Mouse (Mus musculus) heart, embryonic 13.5 days (tissue): ENCODE results near the gene Olfr103. TPM values are rescaled to one million over a fixed set of nuclear protein-coding genes. Genes with fewer than 3 reads are reported as not detected.

Experiments used
- ATAC-seq: fragments of 200-750 bp; cut with Nextera tagmentation; 2 replicates; pipeline ENCODE4 v1.8.0; 2017; ENCODE audit warnings: moderate TSS enrichment; ENCODE audit not compliant: insufficient number of reproducible peaks, low FRiP score, low TSS enrichment; ENCODE audit errors: extremely low read depth
- H3K27ac ChIP-seq: fragments of 300-500 bp; sonication (generic); replicated peaks from 2 replicates; pipeline ENCODE4 v1.5.1; 2015; ENCODE audit warnings: moderate library complexity, mild to moderate bottlenecking, inconsistent platforms
- H3K27me3 ChIP-seq: fragments of 300-500 bp; sonication (generic); replicated peaks from 2 replicates; pipeline ENCODE4 v1.6.1; 2015; ENCODE audit warnings: mild to moderate bottlenecking, inconsistent platforms
- H3K36me3 ChIP-seq: fragments of 300-500 bp; sonication (generic); 2 replicates; pipeline ENCODE4 v1.6.1; 2015; ENCODE audit warnings: mild to moderate bottlenecking, inconsistent platforms
- H3K4me1 ChIP-seq: fragments of 300-500 bp; sonication (generic); 2 replicates; pipeline ENCODE4 v1.6.1; 2015; ENCODE audit warnings: inconsistent platforms
- H3K4me2 ChIP-seq: fragments of 300-500 bp; sonication (generic); 2 replicates; pipeline ENCODE4 v1.6.1; 2015; ENCODE audit warnings: inconsistent platforms, mild to moderate bottlenecking, moderate library complexity
- H3K4me3 ChIP-seq: fragments of 300-500 bp; sonication (generic); 2 replicates; pipeline ENCODE4 v1.5.1; 2015; ENCODE audit warnings: moderate library complexity, mild to moderate bottlenecking, inconsistent platforms
- H3K9ac ChIP-seq: fragments of 300-500 bp; sonication (generic); 2 replicates; pipeline ENCODE4 v1.6.1; 2015; ENCODE audit warnings: inconsistent platforms, mild to moderate bottlenecking, moderate library complexity
- H3K9me3 ChIP-seq: fragments of 300-500 bp; sonication (generic); 2 replicates; pipeline ENCODE4 v1.6.1; 2016; ENCODE audit warnings: inconsistent platforms
- WGBS: fragments of 180-500 bp; shearing (Covaris S2); methylation state at CpG from one replicate; pipeline ENCODE4 v1.1.7; 2015; ENCODE audit warnings: mixed read lengths; 5-methylcytosine and 5-hydroxymethylcytosine counted together
- polyA plus RNA-seq: library from polyadenylated mRNA; unstranded; fragments of >200 nt; fragmentation: Nextera tagmentation; extraction: Ambion mirVana; gene quantifications from 2 replicates; pipeline ENCODE4 v1.2.1, GENCODE M21; 2015

The Olfr103 gene
- polyA plus RNA-seq, result not detected in 2 replicates

DNA sequence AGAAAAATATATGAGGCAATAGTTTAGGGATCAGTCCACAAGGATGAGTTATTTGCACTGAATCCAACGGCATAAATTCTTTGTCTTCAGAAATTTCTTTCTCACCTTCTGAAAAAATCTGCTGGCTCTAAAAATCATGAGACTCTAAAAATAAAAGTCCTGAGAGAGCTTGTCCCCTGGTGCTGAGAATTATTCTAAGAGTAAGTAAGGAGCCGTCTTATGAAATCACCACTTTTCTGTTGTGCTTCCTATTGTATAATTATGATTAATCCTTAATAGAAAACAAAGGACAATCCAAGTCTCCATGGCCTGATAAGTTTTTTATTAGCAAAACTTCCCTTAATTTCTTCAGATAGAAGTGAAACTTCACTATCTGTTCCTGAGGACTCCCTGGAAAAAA lies at the start of gene Olfr103:
Olfr103 (minus strand) TSS at position 101 of the 400 bp plus-strand sequence.
- Histone ChIP-seq H3K4me1 (no peaks in the 10 kb centered on the region), H3K4me3 (no peak within 1 kb of the TSS), H3K27me3 (no peaks in the 10 kb centered on the region), H3K27ac (no peak within 1 kb of the TSS), H3K9me3 (0 out of 2 replicates have a peak, but pooled peaks cover 4% of the 10 kb centered on the region), H3K36me3 (no peaks in the 10 kb centered on the region), H3K4me2 (no peak within 1 kb of the TSS), H3K9ac (no peak within 1 kb of the TSS)
- WGBS, result 75% methylated on average over 2 of the region's 2 CpGs
- ATAC-seq, result no peak

DNA sequence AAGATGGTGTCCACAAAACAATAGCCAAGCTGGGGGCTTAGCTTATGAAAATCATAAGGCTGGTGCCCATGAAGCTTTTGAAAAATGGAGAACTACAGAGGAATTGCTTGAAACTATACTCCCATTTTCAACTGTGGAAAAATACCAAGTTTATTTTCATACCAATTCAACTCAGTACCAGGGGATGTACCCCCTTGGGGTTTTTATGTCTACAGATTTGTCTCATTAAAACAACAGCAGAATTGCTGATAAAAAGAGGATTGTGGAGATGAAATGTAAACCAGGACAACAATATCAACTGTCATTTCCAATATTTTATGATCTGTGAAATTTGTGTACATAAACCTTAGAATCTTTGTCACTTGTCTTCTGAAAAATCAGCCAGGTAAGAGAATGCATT lies 39.2 kb upstream of the Olfr103 start, which contains the start of gene Olfr105-ps:
Olfr105-ps (plus strand) TSS at position 301 of the 400 bp plus-strand sequence.
- Histone ChIP-seq H3K27me3 (no peaks in the 10 kb centered on the region), H3K4me3 (no peak within 1 kb of the TSS), H3K4me1 (no peaks in the 10 kb centered on the region), H3K27ac (no peak within 1 kb of the TSS), H3K9me3 (no peaks in the 10 kb centered on the region), H3K4me2 (no peak within 1 kb of the TSS), H3K36me3 (no peaks in the 10 kb centered on the region), H3K9ac (no peak within 1 kb of the TSS)
- no peak for ATAC-seq

GRCm38 (mm10) chr17:37359282-37359681 lies 19.8 kb upstream of the Olfr103 start, which contains the start of gene Olfr104-ps:
Olfr104-ps (plus strand) TSS chr17:37359582.
- H3K4me3 ChIP-seq, result no peak within 1 kb of the TSS
- no peaks in the 10 kb centered on the region for H3K27me3 ChIP-seq
- peaks cover 6% of the 10 kb centered on the region; the same call in 1 of the 2 replicates for H3K9me3 ChIP-seq
- H3K4me2 ChIP-seq, result no peak within 1 kb of the TSS
- no peak within 1 kb of the TSS for H3K27ac ChIP-seq
- H3K4me1 ChIP-seq, result no peaks in the 10 kb centered on the region
- H3K9ac ChIP-seq, result no peak within 1 kb of the TSS
- no peak for ATAC-seq
- H3K36me3 ChIP-seq, result no peaks in the 10 kb centered on the region

- Histone ChIP-seq H3K9me3 (peaks cover 12% of the 10 kb centered on the region; the same call in 1 of the 2 replicates), H3K4me2 (no peak within 1 kb of the TSS), H3K4me3 (no peak within 1 kb of the TSS), H3K9ac (no peak within 1 kb of the TSS), H3K27me3 (no peaks in the 10 kb centered on the region), H3K4me1 (no peaks in the 10 kb centered on the region), H3K27ac (no peak within 1 kb of the TSS), H3K36me3 (no peaks in the 10 kb centered on the region)
- ATAC-seq, result no peak
Observed at GRCm38 (mm10) chr17:37316954-37317353, 22.5 kb downstream of the Olfr103 start, which contains the start of gene Olfr102. Olfr102 (minus strand) TSS chr17:37317054.

DNA sequence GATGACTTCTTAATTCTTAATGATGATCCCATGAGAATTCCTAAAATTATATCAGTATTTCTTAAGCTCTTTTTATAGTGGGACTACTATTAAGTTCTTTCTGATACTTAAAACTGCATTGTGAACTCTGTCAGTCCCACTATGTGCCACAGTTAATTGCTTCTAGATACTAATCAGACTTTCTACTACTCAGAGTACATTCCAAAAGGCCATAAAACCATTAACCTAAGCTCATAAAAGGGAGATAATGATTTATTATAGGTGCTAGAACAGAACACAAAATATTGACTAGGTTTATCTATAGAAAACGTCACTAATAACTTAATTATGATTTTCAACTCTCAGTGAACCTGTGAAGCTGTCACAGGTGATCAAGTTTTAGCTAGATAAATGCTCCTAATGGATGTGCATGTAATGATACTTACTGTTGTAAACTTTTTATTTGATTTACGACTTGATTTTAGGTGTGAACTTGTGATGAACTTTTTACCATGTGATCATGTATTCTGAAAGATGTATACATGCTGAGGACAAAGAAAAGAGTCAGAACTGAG lies 29.3 kb downstream of the Olfr103 start:
- H3K27me3 ChIP-seq, result no peaks in the 10 kb centered on the region

GRCm38 (mm10) chr17:37308483-37308882 lies 31.0 kb downstream of the Olfr103 start:
- no peak overlapping the region for H3K4me3 ChIP-seq
- no peak overlapping the region for H3K4me2 ChIP-seq
- H3K9me3 ChIP-seq, result no peaks in the 10 kb centered on the region
- H3K9ac ChIP-seq, result no peak overlapping the region
- 31% methylated on average over 4 of the region's 4 CpGs for WGBS
- ATAC-seq, result no peak
- H3K27ac ChIP-seq, result no peak overlapping the region
- H3K36me3 ChIP-seq, result no peaks in the 10 kb centered on the region
- no peaks in the 10 kb centered on the region for H3K4me1 ChIP-seq
- no peaks in the 10 kb centered on the region for H3K27me3 ChIP-seq

More for the DNA sequence above, 29.3 kb downstream of the Olfr103 start:
- H3K4me2 ChIP-seq, result no peak overlapping the region
- H3K9ac ChIP-seq, result no peak overlapping the region
- H3K4me1 ChIP-seq, result no peaks in the 10 kb centered on the region
- no peaks in the 10 kb centered on the region for H3K9me3 ChIP-seq
- no peak overlapping the region for H3K27ac ChIP-seq
- no peak overlapping the region for H3K4me3 ChIP-seq
- WGBS, result 33% methylated on average over 2 of the region's 2 CpGs
- ATAC-seq, result no peak
- H3K36me3 ChIP-seq, result no peaks in the 10 kb centered on the region

GRCm38 (mm10) chr17:37304213-37304612 lies 35.3 kb downstream of the Olfr103 start, which contains the start of gene Olfr101:
Olfr101 (minus strand) TSS chr17:37304313.
- H3K4me1 ChIP-seq, result no peaks in the 10 kb centered on the region
- no peaks in the 10 kb centered on the region for H3K36me3 ChIP-seq
- no peak within 1 kb of the TSS for H3K4me2 ChIP-seq
- H3K9me3 ChIP-seq, result no peaks in the 10 kb centered on the region
- no peak for ATAC-seq
- H3K27me3 ChIP-seq, result no peaks in the 10 kb centered on the region
- no peak within 1 kb of the TSS for H3K27ac ChIP-seq
- H3K9ac ChIP-seq, result no peak within 1 kb of the TSS
- WGBS, result 66% methylated on average over 4 of the region's 4 CpGs
- no peak within 1 kb of the TSS for H3K4me3 ChIP-seq

Other genes starting within 250 kb of the Olfr103 start
- gene Olfr91, start 241.4 kb downstream of the Olfr103 start, polyA plus RNA-seq, result not detected in 2 replicates
- not detected in 2 replicates for gene Olfr92, start 219.6 kb downstream of the Olfr103 start, polyA plus RNA-seq
- not detected in 2 replicates for gene Olfr93, start 178.2 kb downstream of the Olfr103 start, polyA plus RNA-seq
- gene Ubd, start 145.8 kb downstream of the Olfr103 start, polyA plus RNA-seq, result not detected in 2 replicates
- gene Olfr94, start 138.7 kb downstream of the Olfr103 start, polyA plus RNA-seq, result not detected in 2 replicates
- gene Olfr95, start 126.6 kb downstream of the Olfr103 start, polyA plus RNA-seq, result not detected in 2 replicates
- not detected in 2 replicates for gene Olfr96, start 119.6 kb downstream of the Olfr103 start, polyA plus RNA-seq
- not detected in 2 replicates for gene Olfr97, start 102.4 kb downstream of the Olfr103 start, polyA plus RNA-seq
- gene Olfr98, start 75.9 kb downstream of the Olfr103 start, polyA plus RNA-seq, result not detected in 2 replicates
- 0.80 and 1.0 TPM in 2 replicates for gene H2-M3, start 69.5 kb downstream of the Olfr103 start, polyA plus RNA-seq
- not detected in 2 replicates for gene Olfr99, start 56.2 kb downstream of the Olfr103 start, polyA plus RNA-seq
- gene Olfr101, start 35.4 kb downstream of the Olfr103 start, polyA plus RNA-seq, result not detected in 2 replicates
- not detected in 2 replicates for gene Olfr102, start 22.6 kb downstream of the Olfr103 start, polyA plus RNA-seq
- gene Olfr104-ps, start 19.9 kb upstream of the Olfr103 start, polyA plus RNA-seq, result not detected in 2 replicates
- not detected in 2 replicates for gene Olfr105-ps, start 39.3 kb upstream of the Olfr103 start, polyA plus RNA-seq
- not detected in 2 replicates for gene Olfr106-ps, start 50.7 kb upstream of the Olfr103 start, polyA plus RNA-seq
- gene Olfr107, start 59.5 kb upstream of the Olfr103 start, polyA plus RNA-seq, result not detected in 2 replicates
- not detected in 2 replicates for gene Olfr108, start 105.8 kb upstream of the Olfr103 start, polyA plus RNA-seq
- not detected in 2 replicates for gene Olfr109, start 119.2 kb upstream of the Olfr103 start, polyA plus RNA-seq
- gene H2-M2, start 143.9 kb upstream of the Olfr103 start, polyA plus RNA-seq, result not detected in 2 replicates
- gene Olfr110, start 152.8 kb upstream of the Olfr103 start, polyA plus RNA-seq, result not detected in 2 replicates
- not detected in 2 replicates for gene Olfr111, start 168.3 kb upstream of the Olfr103 start, polyA plus RNA-seq
- not detected in 2 replicates for gene Olfr112, start 229.8 kb upstream of the Olfr103 start, polyA plus RNA-seq
- gene Olfr113, start 238.0 kb upstream of the Olfr103 start, polyA plus RNA-seq, result not detected in 2 replicates